Mouse (Mus musculus) kidney, embryonic 16.5 days (tissue): ENCODE measurements at regions not wholly inside any gene's neighbourhood (a gene's known extent, or its start where the extent isn't known, plus 50 kb on each side); places are given as distances from the start of the nearest gene placed in this dataset.

Source experiments
- ATAC-seq: fragments of 200-750 bp; cut with Nextera tagmentation; 2 replicates; pipeline ENCODE4 v1.8.0; 2017; ENCODE audit warnings: moderate TSS enrichment; ENCODE audit not compliant: low FRiP score, low TSS enrichment
- H3K27ac ChIP-seq: fragments of 300-500 bp; sonication (generic); 2 replicates; pipeline ENCODE4 v1.5.1; 2014; ENCODE audit warnings: low read length
- H3K27me3 ChIP-seq: fragments of 300-500 bp; sonication (generic); 2 replicates; pipeline ENCODE4 v1.6.1; 2014; ENCODE audit warnings: low read length, control low read depth, mixed read lengths; ENCODE audit not compliant: insufficient read depth
- H3K36me3 ChIP-seq: fragments of 300-500 bp; sonication (generic); 2 replicates; pipeline ENCODE4 v1.6.1; 2014; ENCODE audit warnings: low read length, control low read depth, mixed read lengths; ENCODE audit not compliant: insufficient read depth
- H3K4me1 ChIP-seq: fragments of 300-500 bp; sonication (generic); 2 replicates; pipeline ENCODE4 v1.6.1; 2014; ENCODE audit warnings: low read length, control low read depth, mixed read lengths; ENCODE audit not compliant: insufficient read depth
- H3K4me2 ChIP-seq: fragments of 300-500 bp; sonication (generic); replicated peaks from 2 replicates; pipeline ENCODE4 v1.6.1; 2014; ENCODE audit warnings: low read depth, low read length
- H3K4me3 ChIP-seq: fragments of 300-500 bp; sonication (generic); 2 replicates; pipeline ENCODE4 v1.5.1; 2014; ENCODE audit warnings: mild to moderate bottlenecking, low read length
- H3K9ac ChIP-seq: fragments of 300-500 bp; sonication (generic); replicated peaks from 2 replicates; pipeline ENCODE4 v1.6.1; 2014; ENCODE audit warnings: low read length
- H3K9me3 ChIP-seq: fragments of 300-500 bp; sonication (generic); 2 replicates; pipeline ENCODE4 v1.6.1; 2016; ENCODE audit warnings: low read length, control low read depth
- WGBS: fragments of 180-500 bp; shearing (Covaris S2); extraction: QIAGEN DNeasy Blood & Tissue Kit; methylation state at CpG from one replicate; pipeline ENCODE4 v1.1.7; 2014; 5-methylcytosine and 5-hydroxymethylcytosine counted together

DNA sequence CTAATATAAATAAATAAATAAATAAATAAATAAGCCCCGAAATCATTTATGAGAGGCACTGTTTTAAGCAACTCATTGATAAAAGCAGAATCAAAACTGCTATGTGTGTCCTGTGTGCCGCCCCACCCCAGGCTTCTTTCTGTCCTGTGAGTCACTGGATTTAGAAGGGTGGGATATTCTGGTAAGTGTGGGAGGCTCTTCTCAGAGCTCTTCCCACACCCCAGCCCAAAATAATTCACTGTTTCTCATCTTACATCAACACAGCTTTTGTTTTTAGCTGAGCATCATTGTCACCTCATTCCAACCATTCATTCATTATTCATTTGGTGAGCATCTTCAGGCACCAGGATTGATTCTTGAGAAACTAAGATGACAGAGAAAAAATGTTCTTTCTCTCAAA is 118.4 kb downstream of the Barx2 start:
- Histone ChIP-seq H3K4me2 (no peak overlapping the region), H3K4me1 (no peaks in the 10 kb centered on the region), H3K27ac (no peak overlapping the region), H3K9ac (no peak overlapping the region), H3K36me3 (no peaks in the 10 kb centered on the region), H3K9me3 (no peaks in the 10 kb centered on the region), H3K4me3 (no peak overlapping the region), H3K27me3 (no peaks in the 10 kb centered on the region)
- 95% methylated on average over 2 of the region's 2 CpGs for WGBS
- no peak for ATAC-seq

DNA sequence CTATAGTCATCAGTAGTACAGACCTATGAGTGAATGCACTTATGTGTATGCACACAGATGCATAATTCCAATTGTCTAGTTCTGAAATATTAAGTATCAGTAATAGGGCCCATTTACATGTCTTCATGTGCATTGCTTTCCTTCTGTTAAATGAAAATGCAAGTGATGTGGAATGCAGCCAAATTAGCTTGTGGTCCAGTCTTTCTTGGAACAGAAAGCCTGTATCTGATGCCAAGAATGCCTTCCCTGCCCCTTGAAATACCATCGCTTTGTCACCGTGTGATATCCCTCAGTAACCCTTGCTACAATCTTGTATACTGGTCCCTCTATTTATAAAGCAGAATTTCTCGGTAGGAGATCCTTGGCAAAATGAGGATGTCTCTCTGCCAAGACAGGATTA is 137.3 kb downstream of the Barx2 start:
- no peaks in the 10 kb centered on the region for H3K4me1 ChIP-seq
- WGBS, result 94% methylated on average over 3 of the region's 3 CpGs
- H3K9ac ChIP-seq, result no peak overlapping the region
- H3K27me3 ChIP-seq, result no peaks in the 10 kb centered on the region
- no peak overlapping the region for H3K27ac ChIP-seq
- ATAC-seq, result no peak
- no peak overlapping the region for H3K4me2 ChIP-seq
- H3K36me3 ChIP-seq, result no peaks in the 10 kb centered on the region
- no peak overlapping the region for H3K4me3 ChIP-seq
- no peaks in the 10 kb centered on the region for H3K9me3 ChIP-seq

DNA sequence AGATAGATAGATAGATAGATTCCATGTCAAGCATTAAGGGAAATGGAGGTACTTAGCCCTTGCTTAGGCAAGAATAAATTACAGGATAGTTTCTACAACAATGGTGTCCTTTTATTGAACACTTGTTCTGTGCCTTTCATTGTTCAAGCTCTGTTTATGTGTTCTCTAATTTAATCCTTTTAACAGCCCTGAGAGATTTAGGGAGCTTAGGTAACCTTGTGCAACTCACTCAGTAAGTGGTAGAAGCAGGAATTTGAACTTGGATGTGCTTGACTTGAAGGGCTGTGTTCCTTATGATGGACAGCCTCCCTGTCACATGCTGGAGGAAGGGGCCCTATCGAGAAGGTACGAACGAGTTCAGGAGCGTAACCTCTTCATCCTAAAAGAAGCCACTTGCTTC is 147.9 kb downstream of the Barx2 start:
- Histone ChIP-seq H3K9me3 (no peaks in the 10 kb centered on the region), H3K4me1 (no peaks in the 10 kb centered on the region), H3K9ac (no peak overlapping the region), H3K27me3 (no peaks in the 10 kb centered on the region), H3K4me2 (no peak overlapping the region), H3K36me3 (no peaks in the 10 kb centered on the region), H3K27ac (no peak overlapping the region), H3K4me3 (no peak overlapping the region)
- ATAC-seq, result no peak
- WGBS, result 82% methylated on average over 4 of the region's 4 CpGs

DNA sequence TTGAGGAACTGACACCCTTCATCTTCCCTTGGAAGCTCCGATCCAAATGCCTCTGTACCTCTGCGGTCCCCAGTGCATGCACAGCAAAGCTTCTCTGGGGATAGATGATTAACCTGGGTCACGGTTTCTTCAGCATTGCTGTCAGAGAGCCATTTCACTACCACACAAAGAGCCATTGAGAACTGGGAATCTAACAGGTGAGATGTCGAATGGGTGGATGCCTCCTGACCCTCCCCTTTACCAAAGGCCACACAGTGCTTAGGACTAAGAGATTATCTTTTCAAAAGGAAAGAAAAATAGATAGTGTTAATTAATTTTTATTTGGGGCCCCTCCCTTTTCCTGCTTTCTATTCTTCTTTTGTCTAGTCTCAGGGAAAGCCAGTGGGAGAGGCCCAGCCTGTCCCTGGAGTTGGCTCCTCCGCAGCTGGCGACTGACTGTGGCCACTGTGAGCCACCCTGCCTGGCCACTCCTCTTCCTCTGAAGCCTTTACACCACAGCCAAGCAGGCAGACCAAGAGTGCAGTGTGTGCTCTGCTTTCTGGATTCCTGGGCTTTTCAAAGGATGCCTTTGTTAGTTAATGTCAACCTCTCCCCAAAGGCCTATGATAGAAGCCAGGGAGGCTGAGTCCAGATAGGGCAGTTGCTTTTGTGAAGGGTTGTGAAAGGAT is 155.2 kb downstream of the Barx2 start:
- H3K4me1 ChIP-seq, result no peaks in the 10 kb centered on the region
- H3K4me3 ChIP-seq, result no peak overlapping the region
- no peak overlapping the region for H3K9ac ChIP-seq
- no peak overlapping the region for H3K27ac ChIP-seq
- no peak for ATAC-seq
- no peaks in the 10 kb centered on the region for H3K36me3 ChIP-seq
- H3K9me3 ChIP-seq, result no peaks in the 10 kb centered on the region
- no peak overlapping the region for H3K4me2 ChIP-seq
- H3K27me3 ChIP-seq, result no peaks in the 10 kb centered on the region
- WGBS, result 70% methylated on average over 6 of the region's 6 CpGs

DNA sequence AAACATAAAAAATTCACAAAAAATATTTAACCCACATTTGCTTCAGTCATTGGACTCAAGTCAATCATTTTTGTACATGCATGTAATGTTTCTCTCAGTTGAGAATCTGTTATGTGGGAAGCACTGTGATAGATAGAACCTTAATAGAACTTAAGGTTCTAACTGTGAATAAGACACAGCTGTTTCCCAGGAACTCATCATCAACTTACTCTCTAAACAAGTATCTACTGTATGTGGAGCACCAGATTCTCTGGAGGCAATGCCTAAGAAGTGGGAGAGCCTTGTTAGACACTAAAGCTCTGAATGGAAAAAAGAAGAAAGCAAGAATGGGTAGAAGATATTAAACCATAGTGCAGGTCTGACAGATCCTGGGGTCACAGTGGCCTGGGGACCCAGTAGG is 182.8 kb downstream of the Barx2 start:
- no peaks in the 10 kb centered on the region for H3K36me3 ChIP-seq
- ATAC-seq, result no peak
- H3K4me3 ChIP-seq, result no peak overlapping the region
- H3K4me2 ChIP-seq, result no peak overlapping the region
- no peak overlapping the region for H3K9ac ChIP-seq
- no peak overlapping the region for H3K27ac ChIP-seq
- no peaks in the 10 kb centered on the region for H3K27me3 ChIP-seq
- no peaks in the 10 kb centered on the region for H3K4me1 ChIP-seq
- H3K9me3 ChIP-seq, result no peaks in the 10 kb centered on the region

DNA sequence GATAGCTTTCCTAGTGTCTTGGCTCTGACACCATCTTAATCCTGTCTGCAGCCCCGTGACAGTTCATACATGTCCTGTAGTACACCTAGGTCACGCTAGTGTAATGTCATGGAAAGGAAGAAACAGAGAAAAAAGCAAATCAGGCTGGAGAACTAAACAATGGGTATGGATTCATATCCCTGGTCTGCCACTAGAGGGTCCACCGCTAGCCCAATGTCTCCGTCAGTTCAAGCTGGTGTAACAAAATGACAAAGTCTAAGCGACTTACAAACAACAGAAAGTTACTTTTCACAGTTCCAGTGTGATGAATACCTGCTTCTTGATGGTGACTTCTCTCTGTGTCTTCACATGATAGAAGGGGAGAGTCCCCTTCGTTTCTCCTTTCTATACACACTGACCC is 194.0 kb downstream of the Barx2 start:
- H3K9me3 ChIP-seq, result no peaks in the 10 kb centered on the region
- no peak overlapping the region for H3K4me3 ChIP-seq
- H3K4me1 ChIP-seq, result no peaks in the 10 kb centered on the region

DNA sequence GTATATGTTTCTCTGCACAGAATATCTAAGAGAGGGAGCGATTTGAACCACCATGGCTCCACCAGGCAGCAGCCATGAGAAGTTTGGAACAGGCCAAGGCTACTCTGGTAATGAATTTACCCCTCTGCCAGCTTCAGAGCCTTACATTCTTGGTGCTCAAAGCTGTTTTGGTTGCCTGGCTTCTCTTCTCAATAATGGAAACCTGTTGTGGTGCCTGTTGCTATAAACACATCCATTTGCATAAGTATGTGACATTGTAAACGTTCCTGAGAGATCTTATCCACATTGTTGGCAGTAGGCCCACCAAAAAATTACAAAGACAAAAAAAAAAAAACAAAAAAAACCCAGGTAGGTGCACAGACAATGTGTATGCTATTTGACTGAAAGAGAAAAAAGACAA is 203.2 kb downstream of the Barx2 start:
- H3K9me3 ChIP-seq, result no peaks in the 10 kb centered on the region
- H3K27ac ChIP-seq, result no peak overlapping the region
- H3K4me1 ChIP-seq, result no peaks in the 10 kb centered on the region
- no peak overlapping the region for H3K9ac ChIP-seq
- no peaks in the 10 kb centered on the region for H3K36me3 ChIP-seq
- no peak overlapping the region for H3K4me3 ChIP-seq
- no peak for ATAC-seq
- 56% methylated on average over 2 of the region's 2 CpGs for WGBS
- H3K4me2 ChIP-seq, result no peak overlapping the region
- H3K27me3 ChIP-seq, result no peaks in the 10 kb centered on the region

More for the DNA sequence above, 194.0 kb downstream of the Barx2 start:
- Histone ChIP-seq H3K4me2 (no peak overlapping the region), H3K36me3 (no peaks in the 10 kb centered on the region), H3K9ac (no peak overlapping the region), H3K27me3 (no peaks in the 10 kb centered on the region), H3K27ac (no peak overlapping the region)
- WGBS, result 79% methylated on average over 6 of the region's 6 CpGs
- ATAC-seq, result no peak

DNA sequence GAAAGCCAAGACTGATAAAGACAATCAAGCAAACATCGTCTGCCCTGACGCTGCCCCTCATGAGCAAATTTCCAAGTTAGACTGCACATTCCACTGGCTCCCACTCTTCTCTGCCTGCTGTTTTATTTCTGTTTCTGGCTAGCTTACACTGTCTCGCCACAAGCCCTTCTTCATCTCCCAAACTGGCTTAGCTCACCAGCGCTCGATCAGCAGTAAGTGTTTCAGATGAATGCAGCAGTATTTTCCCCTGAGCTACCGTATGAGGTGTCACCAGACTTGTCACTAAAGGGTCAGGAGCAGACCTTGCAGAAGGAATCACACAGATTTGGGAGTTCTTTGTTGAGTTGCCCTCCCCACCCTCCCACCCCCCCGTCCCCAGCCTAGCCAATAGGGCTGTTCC is 206.6 kb downstream of the Barx2 start:
- 74% methylated on average over 6 of the region's 7 CpGs for WGBS
- H3K36me3 ChIP-seq, result no peaks in the 10 kb centered on the region
- H3K9me3 ChIP-seq, result no peaks in the 10 kb centered on the region

DNA sequence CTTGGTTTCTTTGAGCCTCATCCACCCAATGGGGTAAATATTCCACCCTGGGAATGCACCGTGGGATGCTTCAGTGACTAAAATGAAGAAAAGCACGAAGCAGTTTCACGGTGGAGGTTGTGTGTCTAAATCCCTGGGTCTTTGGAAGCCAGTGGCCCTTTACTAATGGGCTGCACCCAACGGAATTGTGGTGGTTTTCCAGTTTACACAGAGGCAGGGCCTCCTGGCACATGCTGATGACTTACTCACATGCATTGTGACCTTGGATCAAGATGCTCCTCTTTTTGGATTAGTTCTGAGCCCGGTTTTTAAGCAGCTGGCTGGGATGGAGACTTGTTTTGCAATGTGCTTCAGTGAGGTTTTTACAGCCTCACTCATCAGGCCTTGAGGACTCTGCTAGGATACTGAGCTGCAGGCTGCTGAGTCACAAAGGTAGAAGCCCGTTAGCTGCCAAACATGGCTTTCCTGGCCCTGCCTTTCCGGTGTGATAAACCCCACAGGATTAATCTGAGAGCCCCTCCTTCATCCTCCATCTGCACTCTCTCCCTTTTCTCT is 222.3 kb downstream of the Barx2 start:
- Histone ChIP-seq H3K27me3 (no peaks in the 10 kb centered on the region), H3K4me1 (peaks cover 23% of the 10 kb centered on the region), H3K4me2 (no peak overlapping the region), H3K9me3 (no peaks in the 10 kb centered on the region), H3K9ac (no peak overlapping the region), H3K36me3 (no peaks in the 10 kb centered on the region), H3K4me3 (no peak overlapping the region), H3K27ac (no peak overlapping the region)
- WGBS, result 69% methylated on average over 7 of the region's 7 CpGs
- ATAC-seq, result no peak

More for the DNA sequence above, 206.6 kb downstream of the Barx2 start:
- Histone ChIP-seq H3K4me1 (no peaks in the 10 kb centered on the region), H3K4me3 (no peak overlapping the region), H3K27me3 (no peaks in the 10 kb centered on the region), H3K4me2 (no peak overlapping the region), H3K27ac (no peak overlapping the region), H3K9ac (no peak overlapping the region)
- no peak for ATAC-seq

DNA sequence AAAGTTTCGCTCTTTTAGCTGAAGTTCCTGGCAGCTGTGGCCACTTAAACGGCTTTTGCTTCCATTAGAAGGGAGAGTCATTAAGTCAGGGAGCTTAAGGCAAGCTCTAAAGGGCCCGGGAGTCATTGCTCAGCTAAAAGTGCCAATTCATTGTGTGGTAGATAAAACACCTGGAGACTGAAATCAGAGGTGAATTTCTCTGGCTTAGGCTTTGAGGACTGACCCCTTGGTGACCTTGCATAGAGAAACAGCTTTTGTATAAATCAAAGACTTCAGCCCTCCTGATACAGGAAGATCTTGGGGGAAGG is 224.1 kb upstream of the Tmem45b start:
- Histone ChIP-seq H3K4me3 (peak overlapping the region; percentile 6), H3K9me3 (no peaks in the 10 kb centered on the region), H3K4me1 (peaks cover 43% of the 10 kb centered on the region), H3K36me3 (no peaks in the 10 kb centered on the region), H3K27me3 (no peaks in the 10 kb centered on the region), H3K27ac (peak overlapping the region; percentile 2; the same call in 1 of the 2 replicates), H3K9ac (no peak overlapping the region), H3K4me2 (peak overlapping the region; percentile 40)
- 0% methylated on average over 3 of the region's 3 CpGs for WGBS
- no peak for ATAC-seq
